Mouse (Mus musculus) heart, postnatal 0 days (tissue): ENCODE results near the gene Rpusd3.

Source experiments
- CTCF ChIP-seq: IDR thresholded peaks from 2 replicates; pipeline ENCODE4 v1.5.1; 2016; ENCODE audit warnings: antibody characterized with exemption, control low read depth, low read depth
- EP300 ChIP-seq: IDR thresholded peaks from 2 replicates; pipeline ENCODE4 v1.6.1; 2016; ENCODE audit warnings: antibody characterized with exemption, low read depth

- no peak for TF ChIP-seq EP300
- TF ChIP-seq CTCF, result no peak
Observed at GRCm38 (mm10) chr6:113385160-113385714, 33.9 kb downstream of the Rpusd3 start.
